Mouse (Mus musculus) embryonic facial prominence, embryonic 13.5 days (tissue): ENCODE data around the gene Gm16181. TPM values are rescaled to one million over a fixed set of nuclear protein-coding genes. Genes with fewer than 3 reads are reported as not detected.
"Not testable (repeated sequence)": the region's sequence is repeated elsewhere in the genome, so short reads cannot be mapped to it uniquely, and the experiment has no call there.

Experiments
- ATAC-seq: fragments of 200-750 bp; cut with Nextera tagmentation; 2 replicates; pipeline ENCODE4 v1.8.0; 2017; ENCODE audit warnings: low read depth; ENCODE audit not compliant: insufficient number of reproducible peaks, insufficient read depth, low FRiP score, low TSS enrichment
- H3K27ac ChIP-seq: fragments of 300-500 bp; sonication (generic); 2 replicates; pipeline ENCODE4 v1.5.1; 2015; ENCODE audit warnings: moderate library complexity, mild to moderate bottlenecking, inconsistent platforms
- H3K27me3 ChIP-seq: fragments of 300-500 bp; sonication (generic); 2 replicates; pipeline ENCODE4 v1.6.1; 2015; ENCODE audit warnings: mild to moderate bottlenecking, inconsistent platforms
- H3K36me3 ChIP-seq: fragments of 300-500 bp; sonication (generic); 2 replicates; pipeline ENCODE4 v1.6.1; 2015; ENCODE audit warnings: mild to moderate bottlenecking, inconsistent platforms
- H3K4me1 ChIP-seq: fragments of 300-500 bp; sonication (generic); 2 replicates; pipeline ENCODE4 v1.6.1; 2015; ENCODE audit warnings: inconsistent platforms
- H3K4me2 ChIP-seq: fragments of 300-500 bp; sonication (generic); 2 replicates; pipeline ENCODE4 v1.6.1; 2015; ENCODE audit warnings: moderate library complexity, mild to moderate bottlenecking, inconsistent platforms
- H3K4me3 ChIP-seq: fragments of 300-500 bp; sonication (generic); 2 replicates; pipeline ENCODE4 v1.5.1; 2015; ENCODE audit warnings: mild to moderate bottlenecking, inconsistent platforms
- H3K9ac ChIP-seq: fragments of 300-500 bp; sonication (generic); 2 replicates; pipeline ENCODE4 v1.6.1; 2015; ENCODE audit warnings: mild to moderate bottlenecking, inconsistent platforms
- H3K9me3 ChIP-seq: fragments of 300-500 bp; sonication (generic); 2 replicates; pipeline ENCODE4 v1.6.1; 2016; ENCODE audit warnings: inconsistent platforms
- WGBS: fragments of 180-500 bp; shearing (Covaris S2); methylation state at CpG from one replicate; pipeline ENCODE4 v1.1.7; 2015; ENCODE audit warnings: mixed read lengths; 5-methylcytosine and 5-hydroxymethylcytosine counted together
- polyA plus RNA-seq: library from polyadenylated mRNA; unstranded; fragments of >200 nt; fragmentation: Nextera tagmentation; extraction: Ambion mirVana; gene quantifications from 2 replicates; pipeline ENCODE4 v1.2.1, GENCODE M21; 2015

Gm16181 gene
- polyA plus RNA-seq, 1 experiment from 2014 or later = not detected

GRCm38 (mm10) chr17:35234090-35234489 is 13.5 kb downstream of the Gm16181 start:
- not testable (repeated sequence) for H3K27me3 ChIP-seq, H3K9me3 ChIP-seq, ATAC-seq
- peak overlapping the region; percentile 97 for H3K27ac ChIP-seq
- H3K4me3 ChIP-seq = peak overlapping the region; percentile 66; the same call in 1 of the 2 replicates
- peak overlapping the region; percentile 90 for H3K4me2 ChIP-seq
- H3K4me1 ChIP-seq = peaks cover 34% of the 10 kb centered on the region
- peaks cover 38% of the 10 kb centered on the region for H3K36me3 ChIP-seq
- 0 out of 2 replicates have a peak overlapping the region, but pooled peaks have one; percentile 32 for H3K9ac ChIP-seq
- 86% methylated on average over 7 of the region's 7 CpGs for WGBS

GRCm38 (mm10) chr17:35234903-35235302 is 14.3 kb downstream of the Gm16181 start:
- Histone ChIP-seq H3K4me2 (peak overlapping the region; percentile 90), H3K4me1 (peaks cover 34% of the 10 kb centered on the region), H3K9me3 (no peaks in the 10 kb centered on the region), H3K4me3 (peak overlapping the region; percentile 66), H3K36me3 (peaks cover 29% of the 10 kb centered on the region), H3K27ac (peak overlapping the region; percentile 97), H3K27me3 (no peaks in the 10 kb centered on the region), H3K9ac (peak overlapping the region; percentile 94)
- no peak for ATAC-seq
- 5% methylated on average over 31 of the region's 31 CpGs for WGBS

- under 1% methylated on average over 35 of the region's 35 CpGs for WGBS
- ATAC-seq = peak; percentile 82
- peaks cover 22% of the 10 kb centered on the region for H3K36me3 ChIP-seq
- peak within 1 kb of the TSS; percentile 66 for H3K4me3 ChIP-seq
- H3K4me1 ChIP-seq = peaks cover 40% of the 10 kb centered on the region
- H3K9ac ChIP-seq = peak within 1 kb of the TSS; percentile 94
- H3K9me3 ChIP-seq = no peaks in the 10 kb centered on the region
- H3K27ac ChIP-seq = peak within 1 kb of the TSS; percentile 97
- no peaks in the 10 kb centered on the region for H3K27me3 ChIP-seq
- peak within 1 kb of the TSS; percentile 90 for H3K4me2 ChIP-seq
These were observed 15.2 kb downstream of the Gm16181 start, which contains the start of gene Nfkbil1 for GRCm38 (mm10) chr17:35235614-35236389. Gene Nfkbil1 (minus strand): TSS chr17:35235792.

GRCm38 (mm10) chr17:35236390-35236746 is 15.7 kb downstream of the Gm16181 start:
- Histone ChIP-seq H3K27me3 (no peaks in the 10 kb centered on the region), H3K4me3 (peak overlapping the region; percentile 66), H3K4me1 (peaks cover 41% of the 10 kb centered on the region), H3K36me3 (peaks cover 16% of the 10 kb centered on the region; the same call in 1 of the 2 replicates), H3K9me3 (no peaks in the 10 kb centered on the region), H3K27ac (peak overlapping the region; percentile 97), H3K9ac (peak overlapping the region; percentile 94), H3K4me2 (peak overlapping the region; percentile 90)
- 1% methylated on average over 18 of the region's 18 CpGs for WGBS
- peak; percentile 64 for ATAC-seq

- 0 out of 2 replicates have a peak overlapping the region, but pooled peaks have one; percentile 90 for H3K4me2 ChIP-seq
- H3K4me1 ChIP-seq = peaks cover 38% of the 10 kb centered on the region
- H3K9me3 ChIP-seq = no peaks in the 10 kb centered on the region
- no peak overlapping the region for H3K27ac ChIP-seq
- no peaks in the 10 kb centered on the region for H3K27me3 ChIP-seq
- H3K4me3 ChIP-seq = no peak overlapping the region
- H3K9ac ChIP-seq = peak overlapping the region; percentile 94; the same call in 1 of the 2 replicates
- 77% methylated on average over 9 of the region's 9 CpGs for WGBS
- H3K36me3 ChIP-seq = peaks cover 16% of the 10 kb centered on the region; the same call in 1 of the 2 replicates
- no peak for ATAC-seq
These were observed 16.4 kb downstream of the Gm16181 start for GRCm38 (mm10) chr17:35236996-35237395.

- peaks cover 33% of the 10 kb centered on the region for H3K4me1 ChIP-seq
- no peaks in the 10 kb centered on the region for H3K9me3 ChIP-seq
- no peak for ATAC-seq
- H3K4me3 ChIP-seq = no peak overlapping the region
- no peaks in the 10 kb centered on the region for H3K27me3 ChIP-seq
- H3K9ac ChIP-seq = 0 out of 2 replicates have a peak overlapping the region, but pooled peaks have one; percentile 11
- H3K36me3 ChIP-seq = peaks cover 16% of the 10 kb centered on the region; the same call in 1 of the 2 replicates
- 79% methylated on average over 12 of the region's 12 CpGs for WGBS
- H3K27ac ChIP-seq = no peak overlapping the region
- no peak overlapping the region for H3K4me2 ChIP-seq
These were observed 16.9 kb downstream of the Gm16181 start for GRCm38 (mm10) chr17:35237504-35237903.

GRCm38 (mm10) chr17:35239700-35240099 is 19.1 kb downstream of the Gm16181 start:
- H3K36me3 ChIP-seq = peaks cover 23% of the 10 kb centered on the region
- no peak overlapping the region for H3K27ac ChIP-seq
- H3K9ac ChIP-seq = no peak overlapping the region
- peaks cover 32% of the 10 kb centered on the region for H3K4me1 ChIP-seq
- no peaks in the 10 kb centered on the region for H3K9me3 ChIP-seq
- 80% methylated on average over 5 of the region's 5 CpGs for WGBS
- no peak for ATAC-seq
- no peaks in the 10 kb centered on the region for H3K27me3 ChIP-seq
- H3K4me2 ChIP-seq = no peak overlapping the region
- H3K4me3 ChIP-seq = no peak overlapping the region

GRCm38 (mm10) chr17:35240384-35241304 is 20.0 kb downstream of the Gm16181 start:
- H3K27ac ChIP-seq = peak overlapping the region; percentile 99
- H3K27me3 ChIP-seq = no peaks in the 10 kb centered on the region
- peak overlapping the region; percentile 95 for H3K4me3 ChIP-seq
- H3K4me1 ChIP-seq = peaks cover 39% of the 10 kb centered on the region
- peak overlapping the region; percentile 100 for H3K9ac ChIP-seq
- peak overlapping the region; percentile 94 for H3K4me2 ChIP-seq
- ATAC-seq = no peak
- WGBS = 32% methylated on average over 12 of the region's 12 CpGs
- peaks cover 32% of the 10 kb centered on the region for H3K36me3 ChIP-seq
- H3K9me3 ChIP-seq = no peaks in the 10 kb centered on the region

- peak within 1 kb of the TSS; percentile 94 for H3K4me2 ChIP-seq
- peak within 1 kb of the TSS; percentile 99 for H3K27ac ChIP-seq
- H3K27me3 ChIP-seq = no peaks in the 10 kb centered on the region
- under 1% methylated on average over 69 of the region's 69 CpGs for WGBS
- peak within 1 kb of the TSS; percentile 95 for H3K4me3 ChIP-seq
- peak within 1 kb of the TSS; percentile 100 for H3K9ac ChIP-seq
- peak; percentile 90 for ATAC-seq
- H3K36me3 ChIP-seq = peaks cover 40% of the 10 kb centered on the region
- H3K9me3 ChIP-seq = no peaks in the 10 kb centered on the region
- peaks cover 44% of the 10 kb centered on the region for H3K4me1 ChIP-seq
These were observed 20.8 kb downstream of the Gm16181 start, which contains the start of gene Ddx39b for GRCm38 (mm10) chr17:35241305-35242014. Gene Ddx39b (plus strand): TSS chr17:35241746.

GRCm38 (mm10) chr17:35242015-35242941 is 21.6 kb downstream of the Gm16181 start:
- H3K9ac ChIP-seq = peak overlapping the region; percentile 100
- H3K4me3 ChIP-seq = peak overlapping the region; percentile 95
- no peaks in the 10 kb centered on the region for H3K9me3 ChIP-seq
- ATAC-seq = peak; percentile 1; the same call in 1 of the 2 replicates
- H3K4me1 ChIP-seq = peaks cover 41% of the 10 kb centered on the region
- peaks cover 48% of the 10 kb centered on the region for H3K36me3 ChIP-seq
- under 1% methylated on average over 55 of the region's 55 CpGs for WGBS
- peak overlapping the region; percentile 99 for H3K27ac ChIP-seq
- no peaks in the 10 kb centered on the region for H3K27me3 ChIP-seq
- H3K4me2 ChIP-seq = peak overlapping the region; percentile 94
